Mouse (Mus musculus): ENCODE measurements around the gene Clec4g.
A peak's percentile ranks its signal among the peaks of the same experiment; 100 is the strongest.
"Not testable (repeated sequence)": the region's sequence is repeated elsewhere in the genome, so short reads cannot be mapped to it uniquely, and the experiment has no call there.

The Clec4g gene

GRCm38 (mm10) chr8:3720551-3720950 lies at the start of gene Clec4g:
Clec4g (minus strand) TSS chr8:3720651.
- no peak for DNase-seq (ENCODE audit: low read depth, low spot score)

GRCm38 (mm10) chr8:3768641-3769040 lies 48.2 kb upstream of the Clec4g start:
- DNase-seq (ENCODE audit: low read depth, low spot score): not testable (repeated sequence)

- peak; percentile 100 for DNase-seq (ENCODE audit: low read depth, low spot score)
Measured at GRCm38 (mm10) chr8:3754261-3754850, 33.9 kb upstream of the Clec4g start.

- DNase-seq (ENCODE audit: low read depth, low spot score): no peak
Measured at GRCm38 (mm10) chr8:3748761-3749160, 28.3 kb upstream of the Clec4g start, which contains the start of gene Cd209a. Cd209a (minus strand) TSS chr8:3748984.

- DNase-seq (ENCODE audit: low read depth, low spot score): no peak
Measured at GRCm38 (mm10) chr8:3736947-3737346, 16.5 kb upstream of the Clec4g start.

- no peak for DNase-seq (ENCODE audit: low read depth, low spot score)
Measured at GRCm38 (mm10) chr8:3735599-3735998, 15.1 kb upstream of the Clec4g start.

- no peak for DNase-seq (ENCODE audit: low read depth, low spot score)
Measured at GRCm38 (mm10) chr8:3734084-3734483, 13.6 kb upstream of the Clec4g start.

GRCm38 (mm10) chr8:3721041-3721440 lies 590 bp upstream of the Clec4g start:
- no peak for DNase-seq (ENCODE audit: low read depth, low spot score)

- peak; percentile 71 for DNase-seq (ENCODE audit: low read depth, low spot score)
Measured at GRCm38 (mm10) chr8:3718559-3718958, 1.9 kb downstream of the Clec4g start.

GRCm38 (mm10) chr8:3717321-3717954 lies 3.0 kb downstream of the Clec4g start:
- no peak for DNase-seq (ENCODE audit: low read depth, low spot score)

- no peak for DNase-seq (ENCODE audit: low read depth, low spot score)
Measured at GRCm38 (mm10) chr8:3711646-3712045, 8.8 kb downstream of the Clec4g start.

- no peak for DNase-seq (ENCODE audit: low read depth, low spot score)
Measured at GRCm38 (mm10) chr8:3710312-3710711, 10.1 kb downstream of the Clec4g start.

- DNase-seq (ENCODE audit: low read depth, low spot score): no peak
Measured at GRCm38 (mm10) chr8:3707611-3708010, 12.8 kb downstream of the Clec4g start.

GRCm38 (mm10) chr8:3705711-3706110 lies 14.7 kb downstream of the Clec4g start:
- no peak for DNase-seq (ENCODE audit: low read depth, low spot score)

GRCm38 (mm10) chr8:3701491-3701890 lies 19.0 kb downstream of the Clec4g start:
- DNase-seq (ENCODE audit: low read depth, low spot score): no peak

- no peak for DNase-seq (ENCODE audit: low read depth, low spot score)
Measured at GRCm38 (mm10) chr8:3694121-3694520, 26.3 kb downstream of the Clec4g start, which contains the start of gene Fcer2a. Fcer2a (minus strand) TSS chr8:3694175.

GRCm38 (mm10) chr8:3690774-3691173 lies 29.7 kb downstream of the Clec4g start:
- DNase-seq (ENCODE audit: low read depth, low spot score): no peak

- DNase-seq (ENCODE audit: low read depth, low spot score): no peak
Measured at GRCm38 (mm10) chr8:3687537-3687936, 32.9 kb downstream of the Clec4g start.

- no peak for DNase-seq (ENCODE audit: low read depth, low spot score)
Measured at GRCm38 (mm10) chr8:3685422-3685821, 35.0 kb downstream of the Clec4g start.

- no peak for DNase-seq (ENCODE audit: low read depth, low spot score)
Measured at GRCm38 (mm10) chr8:3684530-3684929, 35.9 kb downstream of the Clec4g start.

GRCm38 (mm10) chr8:3683408-3684176 lies 36.9 kb downstream of the Clec4g start:
- DNase-seq (ENCODE audit: low read depth, low spot score): no peak

- no peak for DNase-seq (ENCODE audit: low read depth, low spot score)
Measured at GRCm38 (mm10) chr8:3682435-3682834, 38.0 kb downstream of the Clec4g start.

- DNase-seq (ENCODE audit: low read depth, low spot score): no peak
Measured at GRCm38 (mm10) chr8:3679656-3680055, 40.8 kb downstream of the Clec4g start.

All from forelimb bud, embryonic 11.5 days (tissue).